Mouse (Mus musculus) ES-E14 (cell line): ENCODE data around the gene Diras1.

ENCODE experiments used
- CHD2 ChIP-seq: IDR thresholded peaks from 2 replicates; pipeline ENCODE4 v1.6.1; 2014; ENCODE audit warnings: mild to moderate bottlenecking, low read depth, low read length, inconsistent platforms
- HCFC1 ChIP-seq: IDR thresholded peaks from 2 replicates; pipeline ENCODE4 v1.6.1; 2012; ENCODE audit warnings: low read length, inconsistent platforms, borderline replicate concordance; ENCODE audit not compliant: insufficient read depth
- ZC3H11A ChIP-seq: IDR thresholded peaks from 2 replicates; pipeline ENCODE4 v1.6.1; 2012; ENCODE audit warnings: low read depth, mild to moderate bottlenecking, inconsistent platforms, low read length, borderline replicate concordance
- ZNF384 ChIP-seq: IDR thresholded peaks from 2 replicates; pipeline ENCODE4 v1.6.1; 2012; ENCODE audit warnings: low read depth, low read length, inconsistent platforms

GRCm38 (mm10) chr10:81051133-81051532, 25.7 kb upstream of the Diras1 start:
- no peak for TF ChIP-seq HCFC1
- no peak for TF ChIP-seq ZNF384
- no peak for TF ChIP-seq ZC3H11A
- no peak for TF ChIP-seq CHD2
